Mouse (Mus musculus): ENCODE measurements around the gene Myo18a. TPM values are rescaled to one million over a fixed set of nuclear protein-coding genes. Genes with fewer than 3 reads are reported as not detected.

The Myo18a gene
- polyA plus RNA-seq, 1 experiment from 2014 or later: 35.1 TPM

DNA sequence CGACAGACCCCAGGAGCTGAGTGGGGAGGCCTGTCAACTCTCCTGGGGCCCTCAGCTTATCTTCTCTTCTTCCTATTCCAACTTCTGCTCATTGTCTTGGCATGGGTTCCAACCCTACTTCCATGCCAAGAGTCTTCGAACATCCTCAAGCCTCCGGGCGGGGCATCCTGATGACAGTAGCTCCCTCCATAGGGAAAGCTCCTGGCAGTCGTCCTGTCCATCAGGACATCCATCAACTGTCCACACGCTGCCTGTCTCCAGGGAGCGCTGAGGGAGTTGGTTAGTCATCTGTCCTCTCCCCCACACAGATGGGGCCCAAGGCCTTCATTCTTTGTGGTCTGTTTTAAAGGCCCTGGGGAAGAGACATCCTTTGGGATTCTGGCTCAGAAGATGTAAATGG is 18.0 kb downstream of the Myo18a start:
- Histone ChIP-seq H3K4me1 (ENCODE audit: control insufficient read depth, insufficient read depth, low read depth, low read length) (peaks cover 22% of the 10 kb centered on the region), H3K9me3 (ENCODE audit: control insufficient read depth, low read length) (no peaks in the 10 kb centered on the region), H3K27ac (ENCODE audit: low read depth, low read length) (no peak overlapping the region), H3K27me3 (replicated peaks; ENCODE audit: control insufficient read depth, insufficient read depth, low read length) (no peaks in the 10 kb centered on the region), H3K4me3 (ENCODE audit: low read length) (no peak overlapping the region), H3K9ac (ENCODE audit: low read depth, low read length) (no peak overlapping the region), H3K4me2 (ENCODE audit: low read length) (no peak overlapping the region), H3K36me3 (ENCODE audit: control insufficient read depth, insufficient read depth, low read length) (peaks cover 7% of the 10 kb centered on the region; the same call in 1 of the 2 replicates)
- ATAC-seq: no peak
- WGBS: 67% methylated on average over 7 of the region's 7 CpGs

DNA sequence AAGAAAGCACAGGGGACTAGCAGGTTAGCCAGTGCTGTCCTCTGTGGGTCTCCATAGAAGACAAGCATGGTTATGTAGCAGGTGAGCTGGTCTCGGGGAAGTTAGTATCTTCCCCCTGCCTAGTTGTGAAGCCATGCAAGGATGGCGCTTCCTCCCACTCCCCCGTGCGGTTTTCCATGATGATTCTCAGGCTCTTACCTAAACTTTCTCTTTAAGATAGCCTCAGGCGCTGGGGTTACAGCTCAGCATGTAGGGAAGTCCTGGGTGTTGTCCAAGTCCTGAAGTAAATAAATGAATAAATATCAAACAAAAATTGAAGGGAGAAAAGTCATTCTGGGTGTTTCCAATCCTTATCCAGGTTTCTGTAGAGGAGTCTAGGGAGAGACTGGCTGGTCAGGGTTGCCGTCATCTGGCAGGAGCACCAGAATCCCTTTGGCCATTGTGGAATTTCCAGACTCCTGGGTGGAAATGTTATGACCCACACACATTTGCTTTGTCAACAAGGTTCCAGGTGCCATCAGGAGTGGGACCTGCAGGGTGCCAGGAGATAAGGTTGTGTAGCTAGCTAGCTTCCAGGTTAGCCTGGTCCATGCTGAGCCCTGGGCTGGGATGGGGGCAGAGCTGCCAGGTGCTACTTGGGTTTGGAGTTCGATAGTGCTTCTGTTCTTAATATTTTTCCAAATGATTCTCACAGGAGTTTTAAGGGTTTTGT is 19.2 kb downstream of the Myo18a start:
- no peak for ATAC-seq
- Histone ChIP-seq H3K4me3 (ENCODE audit: low read length) (no peak overlapping the region), H3K9me3 (ENCODE audit: control insufficient read depth, low read length) (no peaks in the 10 kb centered on the region), H3K4me1 (ENCODE audit: control insufficient read depth, insufficient read depth, low read depth, low read length) (peaks cover 28% of the 10 kb centered on the region), H3K36me3 (ENCODE audit: control insufficient read depth, insufficient read depth, low read length) (peaks cover 7% of the 10 kb centered on the region; the same call in 1 of the 2 replicates), H3K27ac (ENCODE audit: low read depth, low read length) (no peak overlapping the region), H3K4me2 (ENCODE audit: low read length) (no peak overlapping the region), H3K27me3 (replicated peaks; ENCODE audit: control insufficient read depth, insufficient read depth, low read length) (no peaks in the 10 kb centered on the region), H3K9ac (ENCODE audit: low read depth, low read length) (no peak overlapping the region)
- WGBS: 92% methylated on average over 7 of the region's 7 CpGs

GRCm38 (mm10) chr11:77783211-77783746 is 20.2 kb downstream of the Myo18a start:
- no peaks in the 10 kb centered on the region for H3K27me3 ChIP-seq (replicated peaks; ENCODE audit: control insufficient read depth, insufficient read depth, low read length)
- no peaks in the 10 kb centered on the region for H3K9me3 ChIP-seq (ENCODE audit: control insufficient read depth, low read length)
- H3K4me1 ChIP-seq (ENCODE audit: control insufficient read depth, insufficient read depth, low read depth, low read length): peaks cover 28% of the 10 kb centered on the region
- H3K9ac ChIP-seq (ENCODE audit: low read depth, low read length): no peak overlapping the region; the same call in 1 of the 2 replicates
- 51% methylated on average over 10 of the region's 10 CpGs for WGBS
- H3K36me3 ChIP-seq (ENCODE audit: control insufficient read depth, insufficient read depth, low read length): no peaks in the 10 kb centered on the region
- H3K27ac ChIP-seq (ENCODE audit: low read depth, low read length): peak overlapping the region; percentile 33
- no peak overlapping the region for H3K4me3 ChIP-seq (ENCODE audit: low read length)
- 0 out of 2 replicates have a peak, but pooled peaks have one; percentile 24 for ATAC-seq
- no peak overlapping the region for H3K4me2 ChIP-seq (ENCODE audit: low read length)

- no peak overlapping the region for H3K4me2 ChIP-seq (ENCODE audit: low read length)
- no peaks in the 10 kb centered on the region for H3K36me3 ChIP-seq (ENCODE audit: control insufficient read depth, insufficient read depth, low read length)
- H3K27ac ChIP-seq (ENCODE audit: low read depth, low read length): peak overlapping the region; percentile 33
- no peaks in the 10 kb centered on the region for H3K27me3 ChIP-seq (replicated peaks; ENCODE audit: control insufficient read depth, insufficient read depth, low read length)
- peak overlapping the region; percentile 0; the same call in 1 of the 2 replicates for H3K9ac ChIP-seq (ENCODE audit: low read depth, low read length)
- no peaks in the 10 kb centered on the region for H3K9me3 ChIP-seq (ENCODE audit: control insufficient read depth, low read length)
- 0 out of 2 replicates have a peak, but pooled peaks have one; percentile 31 for ATAC-seq
- peaks cover 28% of the 10 kb centered on the region for H3K4me1 ChIP-seq (ENCODE audit: control insufficient read depth, insufficient read depth, low read depth, low read length)
- 49% methylated on average over 18 of the region's 18 CpGs for WGBS
- H3K4me3 ChIP-seq (ENCODE audit: low read length): no peak overlapping the region
Measured at GRCm38 (mm10) chr11:77783747-77784646, 21.0 kb downstream of the Myo18a start.

- WGBS: 76% methylated on average over 9 of the region's 9 CpGs
Measured at GRCm38 (mm10) chr11:77784894-77785293, 21.8 kb downstream of the Myo18a start.

DNA sequence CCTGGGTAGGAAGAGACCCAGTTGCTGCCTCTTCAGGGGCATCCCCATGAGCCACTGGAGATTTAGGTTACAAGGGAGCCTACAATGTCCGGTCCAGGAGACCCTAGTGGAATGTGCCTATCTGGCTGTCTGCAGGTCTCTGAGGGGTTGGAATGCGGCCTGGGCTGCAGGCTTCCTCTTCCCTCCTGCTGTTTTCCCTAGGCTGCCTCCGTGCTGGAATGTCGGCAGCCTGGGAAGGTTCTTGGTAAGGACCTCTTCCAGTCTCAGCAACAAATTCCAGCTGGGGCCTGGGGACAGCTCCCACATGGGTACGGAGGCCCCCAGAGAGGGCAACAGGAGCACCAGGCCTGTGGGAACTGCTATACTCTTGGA is 22.3 kb downstream of the Myo18a start:
- H3K9ac ChIP-seq (ENCODE audit: low read depth, low read length): peak overlapping the region; percentile 13; the same call in 1 of the 2 replicates
- no peaks in the 10 kb centered on the region for H3K36me3 ChIP-seq (ENCODE audit: control insufficient read depth, insufficient read depth, low read length)
- no peaks in the 10 kb centered on the region for H3K9me3 ChIP-seq (ENCODE audit: control insufficient read depth, low read length)
- H3K27ac ChIP-seq (ENCODE audit: low read depth, low read length): peak overlapping the region; percentile 40; the same call in 1 of the 2 replicates
- H3K4me1 ChIP-seq (ENCODE audit: control insufficient read depth, insufficient read depth, low read depth, low read length): peaks cover 33% of the 10 kb centered on the region
- WGBS: 22% methylated on average over 5 of the region's 5 CpGs
- no peak overlapping the region for H3K4me3 ChIP-seq (ENCODE audit: low read length)
- ATAC-seq: no peak
- no peaks in the 10 kb centered on the region for H3K27me3 ChIP-seq (replicated peaks; ENCODE audit: control insufficient read depth, insufficient read depth, low read length)
- H3K4me2 ChIP-seq (ENCODE audit: low read length): no peak overlapping the region

More at GRCm38 (mm10) chr11:77784894-77785293, 21.8 kb downstream of the Myo18a start:
- Histone ChIP-seq H3K9me3 (ENCODE audit: control insufficient read depth, low read length) (no peaks in the 10 kb centered on the region), H3K27ac (ENCODE audit: low read depth, low read length) (no peak overlapping the region), H3K4me2 (ENCODE audit: low read length) (no peak overlapping the region), H3K9ac (ENCODE audit: low read depth, low read length) (no peak overlapping the region), H3K36me3 (ENCODE audit: control insufficient read depth, insufficient read depth, low read length) (no peaks in the 10 kb centered on the region), H3K27me3 (replicated peaks; ENCODE audit: control insufficient read depth, insufficient read depth, low read length) (no peaks in the 10 kb centered on the region), H3K4me3 (ENCODE audit: low read length) (no peak overlapping the region), H3K4me1 (ENCODE audit: control insufficient read depth, insufficient read depth, low read depth, low read length) (peaks cover 28% of the 10 kb centered on the region)
- no peak for ATAC-seq

DNA sequence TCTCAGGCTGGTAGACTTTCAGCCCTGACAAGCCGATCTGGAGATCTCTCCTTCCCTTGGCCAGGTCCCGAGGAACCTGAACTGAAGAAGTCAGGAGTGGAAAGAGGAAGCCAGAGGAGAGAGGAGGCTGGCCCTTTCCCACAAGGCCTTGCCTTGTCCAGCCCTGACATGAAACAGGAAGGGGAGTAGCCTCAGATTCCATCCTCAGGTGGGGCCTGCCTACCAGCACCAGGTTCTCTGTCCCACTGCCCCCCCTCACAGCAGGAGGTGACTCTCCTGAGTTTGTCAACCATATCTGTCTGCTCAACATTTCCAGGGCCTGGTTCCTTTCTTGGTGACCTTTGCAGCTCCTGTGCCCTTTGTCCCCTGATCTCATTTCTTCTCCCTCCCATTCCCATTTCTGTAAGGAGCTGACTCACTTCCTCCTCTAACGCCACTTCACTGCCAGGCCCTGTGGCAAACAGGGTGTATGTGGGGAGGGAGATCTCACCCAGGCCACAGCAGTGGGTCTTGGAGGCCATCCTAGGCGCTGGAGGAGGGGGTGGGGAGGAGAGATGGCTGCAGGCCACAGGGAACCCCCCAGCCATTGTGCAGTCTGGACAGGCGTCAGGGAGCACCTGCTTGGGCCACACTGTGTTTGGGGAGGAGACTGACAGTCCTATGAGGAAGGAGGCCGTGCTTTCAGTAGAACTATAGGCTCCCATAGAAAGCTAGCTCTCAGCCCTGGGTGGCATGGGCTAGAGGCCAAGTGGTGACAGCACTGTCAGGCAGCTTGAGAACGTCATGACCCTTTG is 22.9 kb downstream of the Myo18a start:
- H3K4me1 ChIP-seq (ENCODE audit: control insufficient read depth, insufficient read depth, low read depth, low read length): peaks cover 39% of the 10 kb centered on the region
- ATAC-seq: peak; percentile 54
- H3K9ac ChIP-seq (ENCODE audit: low read depth, low read length): peak overlapping the region; percentile 13; the same call in 1 of the 2 replicates
- no peak overlapping the region for H3K4me2 ChIP-seq (ENCODE audit: low read length)
- peak overlapping the region; percentile 40 for H3K27ac ChIP-seq (ENCODE audit: low read depth, low read length)
- WGBS: 47% methylated on average over 7 of the region's 7 CpGs
- no peaks in the 10 kb centered on the region for H3K27me3 ChIP-seq (replicated peaks; ENCODE audit: control insufficient read depth, insufficient read depth, low read length)
- no peaks in the 10 kb centered on the region for H3K36me3 ChIP-seq (ENCODE audit: control insufficient read depth, insufficient read depth, low read length)
- no peaks in the 10 kb centered on the region for H3K9me3 ChIP-seq (ENCODE audit: control insufficient read depth, low read length)
- H3K4me3 ChIP-seq (ENCODE audit: low read length): no peak overlapping the region

- H3K4me1 ChIP-seq (ENCODE audit: control insufficient read depth, insufficient read depth, low read depth, low read length): peaks cover 56% of the 10 kb centered on the region
- no peaks in the 10 kb centered on the region for H3K9me3 ChIP-seq (ENCODE audit: control insufficient read depth, low read length)
- whole genome bisulfite sequencing: 89% methylated on average over 5 of the region's 5 CpGs
- no peaks in the 10 kb centered on the region for H3K36me3 ChIP-seq (ENCODE audit: control insufficient read depth, insufficient read depth, low read length)
- H3K27ac ChIP-seq (ENCODE audit: low read depth, low read length): no peak within 1 kb of the TSS
- H3K9ac ChIP-seq (ENCODE audit: low read depth, low read length): no peak within 1 kb of the TSS
- ATAC-seq: no peak
- no peak within 1 kb of the TSS for H3K4me3 ChIP-seq (ENCODE audit: low read length)
- H3K27me3 ChIP-seq (replicated peaks; ENCODE audit: control insufficient read depth, insufficient read depth, low read length): no peaks in the 10 kb centered on the region
- no peak within 1 kb of the TSS for H3K4me2 ChIP-seq (ENCODE audit: low read length)
Measured at GRCm38 (mm10) chr11:77787707-77788106, 24.7 kb downstream of the Myo18a start, which contains the start of gene Gm10277. Gene Gm10277 (minus strand): TSS chr11:77787747.
